Mouse (Mus musculus): ENCODE measurements around the gene Uxs1. TPM values are rescaled to one million over a fixed set of nuclear protein-coding genes. Genes with fewer than 3 reads are reported as not detected.
A peak's percentile ranks its signal among the peaks of the same experiment; 100 is the strongest.

Gene Uxs1
- polyA plus RNA-seq, 1 experiment from 2014 or later: 18.8 TPM

- WGBS: 80% methylated on average over 4 of the region's 4 CpGs
- Histone ChIP-seq H3K36me3 (ENCODE audit: control insufficient read depth, insufficient read depth, low read length) (peaks cover 14% of the 10 kb centered on the region), H3K9ac (ENCODE audit: low read depth, low read length) (no peak overlapping the region), H3K4me3 (ENCODE audit: low read depth, low read length) (no peak overlapping the region), H3K4me1 (ENCODE audit: control insufficient read depth, insufficient read depth, low read length) (no peaks in the 10 kb centered on the region), H3K4me2 (ENCODE audit: low read length) (no peak overlapping the region), H3K27ac (ENCODE audit: low read length) (no peak overlapping the region), H3K27me3 (ENCODE audit: control insufficient read depth, insufficient read depth, low read depth, low read length) (no peaks in the 10 kb centered on the region), H3K9me3 (replicated peaks; ENCODE audit: control insufficient read depth, low read length, poor library complexity, severe bottlenecking) (no peaks in the 10 kb centered on the region)
- no peak for ATAC-seq
These were observed 59.1 kb downstream of the Uxs1 start for GRCm38 (mm10) chr1:43768385-43768990.

DNA sequence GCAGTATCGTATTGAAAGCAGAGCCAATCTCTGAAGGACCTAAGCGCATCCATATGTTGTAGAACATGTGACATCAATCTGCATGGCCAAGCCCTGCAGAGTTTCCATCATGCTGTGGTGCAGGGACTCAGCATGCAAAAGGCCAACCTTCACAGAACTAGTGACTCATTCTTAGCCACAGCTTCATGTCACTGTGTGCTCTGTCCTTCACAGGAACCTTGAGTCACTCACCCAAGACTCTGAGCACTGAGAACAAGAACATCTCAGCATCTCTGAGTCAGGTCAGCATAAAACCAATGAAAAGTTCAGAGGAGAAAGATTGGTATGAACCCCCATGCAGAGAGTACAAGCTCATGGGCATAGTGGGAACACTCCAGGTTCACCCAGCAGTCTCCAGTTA, 61.3 kb downstream of the Uxs1 start:
- Histone ChIP-seq H3K4me1 (ENCODE audit: control insufficient read depth, insufficient read depth, low read length) (no peaks in the 10 kb centered on the region), H3K36me3 (ENCODE audit: control insufficient read depth, insufficient read depth, low read length) (peaks cover 16% of the 10 kb centered on the region), H3K27ac (ENCODE audit: low read length) (no peak overlapping the region), H3K27me3 (ENCODE audit: control insufficient read depth, insufficient read depth, low read depth, low read length) (no peaks in the 10 kb centered on the region), H3K9me3 (replicated peaks; ENCODE audit: control insufficient read depth, low read length, poor library complexity, severe bottlenecking) (no peaks in the 10 kb centered on the region), H3K4me3 (ENCODE audit: low read depth, low read length) (no peak overlapping the region), H3K9ac (ENCODE audit: low read depth, low read length) (no peak overlapping the region), H3K4me2 (ENCODE audit: low read length) (no peak overlapping the region)
- WGBS: 89% methylated on average over 2 of the region's 2 CpGs
- no peak for ATAC-seq

DNA sequence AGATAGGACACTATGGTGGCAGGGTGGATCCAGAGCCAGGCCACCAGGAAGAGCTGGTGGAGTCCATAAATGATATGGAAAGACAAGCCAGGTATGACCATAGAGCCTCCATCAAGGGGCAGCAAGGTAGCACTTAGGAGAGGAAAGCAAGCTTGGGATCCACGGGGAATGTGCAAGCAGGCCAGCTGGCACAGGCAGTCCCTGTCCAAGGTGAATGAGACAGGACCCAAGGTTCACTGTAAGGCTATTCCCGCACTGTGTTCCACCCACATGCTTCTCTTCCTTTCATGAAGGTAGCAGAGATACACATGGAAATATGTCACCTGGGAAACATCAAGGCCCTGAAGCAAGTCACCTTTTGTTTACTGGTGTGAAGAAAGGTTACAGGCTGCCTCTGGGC, 63.1 kb downstream of the Uxs1 start:
- no peaks in the 10 kb centered on the region for H3K4me1 ChIP-seq (ENCODE audit: control insufficient read depth, insufficient read depth, low read length)
- no peaks in the 10 kb centered on the region for H3K27me3 ChIP-seq (ENCODE audit: control insufficient read depth, insufficient read depth, low read depth, low read length)
- no peak overlapping the region for H3K4me2 ChIP-seq (ENCODE audit: low read length)
- H3K9ac ChIP-seq (ENCODE audit: low read depth, low read length): no peak overlapping the region
- ATAC-seq: no peak
- H3K4me3 ChIP-seq (ENCODE audit: low read depth, low read length): no peak overlapping the region
- H3K27ac ChIP-seq (ENCODE audit: low read length): no peak overlapping the region
- 100% methylated on average over 2 of the region's 2 CpGs for WGBS
- peaks cover 13% of the 10 kb centered on the region for H3K36me3 ChIP-seq (ENCODE audit: control insufficient read depth, insufficient read depth, low read length)
- H3K9me3 ChIP-seq (replicated peaks; ENCODE audit: control insufficient read depth, low read length, poor library complexity, severe bottlenecking): no peaks in the 10 kb centered on the region

GRCm38 (mm10) chr1:43760085-43760484, 67.5 kb downstream of the Uxs1 start:
- H3K9ac ChIP-seq (ENCODE audit: low read depth, low read length): no peak overlapping the region
- H3K27me3 ChIP-seq (ENCODE audit: control insufficient read depth, insufficient read depth, low read depth, low read length): no peaks in the 10 kb centered on the region
- H3K9me3 ChIP-seq (replicated peaks; ENCODE audit: control insufficient read depth, low read length, poor library complexity, severe bottlenecking): no peaks in the 10 kb centered on the region
- peaks cover 15% of the 10 kb centered on the region for H3K36me3 ChIP-seq (ENCODE audit: control insufficient read depth, insufficient read depth, low read length)
- ATAC-seq: no peak
- no peak overlapping the region for H3K4me3 ChIP-seq (ENCODE audit: low read depth, low read length)
- H3K27ac ChIP-seq (ENCODE audit: low read length): no peak overlapping the region
- no peak overlapping the region for H3K4me2 ChIP-seq (ENCODE audit: low read length)
- no peaks in the 10 kb centered on the region for H3K4me1 ChIP-seq (ENCODE audit: control insufficient read depth, insufficient read depth, low read length)

- H3K27me3 ChIP-seq (ENCODE audit: control insufficient read depth, insufficient read depth, low read depth, low read length): no peaks in the 10 kb centered on the region
- H3K4me2 ChIP-seq (ENCODE audit: low read length): no peak overlapping the region
- H3K36me3 ChIP-seq (ENCODE audit: control insufficient read depth, insufficient read depth, low read length): peaks cover 11% of the 10 kb centered on the region
- no peaks in the 10 kb centered on the region for H3K9me3 ChIP-seq (replicated peaks; ENCODE audit: control insufficient read depth, low read length, poor library complexity, severe bottlenecking)
- no peak overlapping the region for H3K27ac ChIP-seq (ENCODE audit: low read length)
- 61% methylated on average over 8 of the region's 8 CpGs for WGBS
- peak; percentile 84 for ATAC-seq
- H3K4me3 ChIP-seq (ENCODE audit: low read depth, low read length): no peak overlapping the region
- no peaks in the 10 kb centered on the region for H3K4me1 ChIP-seq (ENCODE audit: control insufficient read depth, insufficient read depth, low read length)
- H3K9ac ChIP-seq (ENCODE audit: low read depth, low read length): no peak overlapping the region
These were observed 72.9 kb downstream of the Uxs1 start for GRCm38 (mm10) chr1:43754448-43755312.

GRCm38 (mm10) chr1:43738519-43738894, 89.1 kb downstream of the Uxs1 start:
- Histone ChIP-seq H3K4me3 (ENCODE audit: low read depth, low read length) (no peak overlapping the region), H3K36me3 (ENCODE audit: control insufficient read depth, insufficient read depth, low read length) (no peaks in the 10 kb centered on the region), H3K4me2 (ENCODE audit: low read length) (no peak overlapping the region), H3K9me3 (replicated peaks; ENCODE audit: control insufficient read depth, low read length, poor library complexity, severe bottlenecking) (no peaks in the 10 kb centered on the region), H3K27ac (ENCODE audit: low read length) (no peak overlapping the region), H3K4me1 (ENCODE audit: control insufficient read depth, insufficient read depth, low read length) (no peaks in the 10 kb centered on the region), H3K9ac (ENCODE audit: low read depth, low read length) (no peak overlapping the region), H3K27me3 (ENCODE audit: control insufficient read depth, insufficient read depth, low read depth, low read length) (no peaks in the 10 kb centered on the region)
- 85% methylated on average over 10 of the region's 10 CpGs for WGBS
- ATAC-seq: peak; percentile 57; the same call in 1 of the 2 replicates

DNA sequence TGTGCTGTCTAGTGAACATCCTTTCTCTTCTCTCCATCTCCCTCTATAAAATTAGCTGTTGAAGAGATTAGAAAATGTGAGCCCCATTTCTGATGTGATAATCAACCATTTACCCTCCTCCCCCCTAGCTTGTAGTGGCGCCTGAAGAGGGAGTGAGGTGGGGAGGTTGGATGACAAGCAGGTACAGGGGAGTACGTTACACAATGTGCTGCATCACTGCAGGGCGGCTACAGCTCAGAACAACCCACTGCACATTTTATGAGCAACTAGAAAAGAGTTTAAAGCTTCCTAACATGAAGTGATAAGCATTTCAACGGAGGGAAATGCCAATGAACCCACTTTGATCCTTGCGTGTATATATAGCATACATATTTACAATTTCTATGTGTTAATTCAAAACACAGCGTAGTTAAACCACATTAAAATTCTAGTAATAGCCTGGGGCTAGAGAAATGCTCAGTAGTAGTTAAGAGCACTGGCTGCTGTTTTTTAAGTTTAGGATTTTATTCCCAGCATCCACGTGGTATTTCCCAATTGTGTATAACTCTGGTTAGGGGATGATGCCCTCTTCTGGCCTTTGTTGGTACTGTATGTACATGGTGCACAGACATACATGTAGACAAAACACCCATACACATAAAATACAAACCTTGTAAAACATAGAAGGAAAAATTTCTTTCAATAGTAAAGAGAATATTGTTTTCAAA, 89.6 kb downstream of the Uxs1 start:
- Histone ChIP-seq H3K27ac (ENCODE audit: low read length) (no peak overlapping the region), H3K9me3 (replicated peaks; ENCODE audit: control insufficient read depth, low read length, poor library complexity, severe bottlenecking) (no peaks in the 10 kb centered on the region), H3K27me3 (ENCODE audit: control insufficient read depth, insufficient read depth, low read depth, low read length) (no peaks in the 10 kb centered on the region), H3K9ac (ENCODE audit: low read depth, low read length) (no peak overlapping the region), H3K4me1 (ENCODE audit: control insufficient read depth, insufficient read depth, low read length) (no peaks in the 10 kb centered on the region), H3K36me3 (ENCODE audit: control insufficient read depth, insufficient read depth, low read length) (no peaks in the 10 kb centered on the region), H3K4me2 (ENCODE audit: low read length) (no peak overlapping the region), H3K4me3 (ENCODE audit: low read depth, low read length) (no peak overlapping the region)
- whole genome bisulfite sequencing: 61% methylated on average over 7 of the region's 7 CpGs
- peak; percentile 88 for ATAC-seq

DNA sequence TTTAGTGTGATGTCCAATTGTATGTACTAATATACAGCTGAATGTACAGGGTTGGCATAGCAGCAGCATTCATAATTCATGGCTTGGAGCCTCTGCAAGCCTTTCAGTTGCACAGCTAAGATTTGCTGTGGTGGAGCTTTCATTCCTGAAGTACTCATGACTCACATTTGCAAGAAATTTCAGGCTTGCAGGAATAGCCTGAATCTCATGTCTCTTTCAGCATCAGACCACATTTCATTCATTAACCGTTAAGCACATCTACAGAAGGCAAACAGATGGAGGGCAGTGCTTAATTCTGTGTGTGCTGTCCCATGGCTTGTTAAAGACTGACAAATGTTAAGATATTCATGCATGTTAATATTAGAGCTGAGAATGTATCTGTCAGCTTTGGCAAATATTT, 94.9 kb downstream of the Uxs1 start:
- Histone ChIP-seq H3K4me3 (ENCODE audit: low read depth, low read length) (no peak overlapping the region), H3K4me2 (ENCODE audit: low read length) (no peak overlapping the region), H3K9ac (ENCODE audit: low read depth, low read length) (no peak overlapping the region), H3K36me3 (ENCODE audit: control insufficient read depth, insufficient read depth, low read length) (no peaks in the 10 kb centered on the region), H3K27ac (ENCODE audit: low read length) (0 out of 2 replicates have a peak overlapping the region, but pooled peaks have one; percentile 26), H3K27me3 (ENCODE audit: control insufficient read depth, insufficient read depth, low read depth, low read length) (no peaks in the 10 kb centered on the region), H3K9me3 (replicated peaks; ENCODE audit: control insufficient read depth, low read length, poor library complexity, severe bottlenecking) (no peaks in the 10 kb centered on the region), H3K4me1 (ENCODE audit: control insufficient read depth, insufficient read depth, low read length) (0 out of 2 replicates have a peak, but pooled peaks cover 2% of the 10 kb centered on the region)
- 82% methylated on average over 1 of the region's 1 CpGs for WGBS
- ATAC-seq: no peak; the same call in 1 of the 2 replicates

- H3K4me1 ChIP-seq (ENCODE audit: control insufficient read depth, insufficient read depth, low read length): 0 out of 2 replicates have a peak, but pooled peaks cover 2% of the 10 kb centered on the region
- H3K9ac ChIP-seq (ENCODE audit: low read depth, low read length): no peak overlapping the region
- H3K9me3 ChIP-seq (replicated peaks; ENCODE audit: control insufficient read depth, low read length, poor library complexity, severe bottlenecking): no peaks in the 10 kb centered on the region
- H3K36me3 ChIP-seq (ENCODE audit: control insufficient read depth, insufficient read depth, low read length): no peaks in the 10 kb centered on the region
- no peak overlapping the region for H3K4me2 ChIP-seq (ENCODE audit: low read length)
- H3K27me3 ChIP-seq (ENCODE audit: control insufficient read depth, insufficient read depth, low read depth, low read length): no peaks in the 10 kb centered on the region
- 0 out of 2 replicates have a peak overlapping the region, but pooled peaks have one; percentile 26 for H3K27ac ChIP-seq (ENCODE audit: low read length)
- H3K4me3 ChIP-seq (ENCODE audit: low read depth, low read length): no peak overlapping the region
- no peak for ATAC-seq
- WGBS: 88% methylated on average over 4 of the region's 4 CpGs
These were observed 95.5 kb downstream of the Uxs1 start for GRCm38 (mm10) chr1:43732100-43732499.

Data from midbrain, embryonic 16.5 days (tissue).